Mouse (Mus musculus) liver, adult 2 months (tissue): ENCODE measurements at regions not wholly inside any gene's neighbourhood (a gene's known extent, or its start where the extent isn't known, plus 50 kb on each side); places are given as distances from the start of the nearest gene placed in this dataset.

ENCODE experiments used
- DNase-seq: peaks from one replicate; pipeline ENCODE4 v3.0.0-alpha.2; 2011; ENCODE audit warnings: low read depth, low spot score; ENCODE audit errors: extremely low read depth
- H3K27ac ChIP-seq: fragments of 200-500 bp; replicated peaks from 2 replicates; pipeline ENCODE4 v1.5.1; 2012; ENCODE audit warnings: low read depth, mild to moderate bottlenecking, control low read depth, inconsistent platforms, low read length; ENCODE audit not compliant: insufficient read depth
- H3K27me3 ChIP-seq: fragments of 200-500 bp; 2 replicates; pipeline ENCODE4 v1.6.1; 2012; ENCODE audit warnings: mild to moderate bottlenecking, moderate library complexity, low read length, inconsistent platforms; ENCODE audit not compliant: control insufficient read depth, insufficient read depth
- H3K36me3 ChIP-seq: fragments of 200-500 bp; 2 replicates; pipeline ENCODE4 v1.6.1; 2012; ENCODE audit warnings: low read length, inconsistent platforms; ENCODE audit not compliant: control insufficient read depth, insufficient read depth
- H3K4me1 ChIP-seq: fragments of 200-500 bp; 2 replicates; pipeline ENCODE4 v1.6.1; 2011; ENCODE audit warnings: low read length; ENCODE audit not compliant: control insufficient read depth, insufficient read depth
- H3K4me3 ChIP-seq: fragments of 200-500 bp; 2 replicates; pipeline ENCODE4 v1.5.1; 2011; ENCODE audit warnings: low read depth, mild to moderate bottlenecking, control low read depth, low read length, moderate library complexity; ENCODE audit not compliant: insufficient read depth
- H3K79me2 ChIP-seq: fragments of 200-500 bp; 2 replicates; pipeline ENCODE4 v1.6.1; 2012; ENCODE audit warnings: inconsistent platforms, mild to moderate bottlenecking, low read length, moderate library complexity; ENCODE audit not compliant: control insufficient read depth, insufficient read depth
- H3K9ac ChIP-seq: fragments of 200-500 bp; 2 replicates; pipeline ENCODE4 v1.6.1; 2012; ENCODE audit warnings: low read depth, mild to moderate bottlenecking, control low read depth, inconsistent platforms, low read length
- CTCF ChIP-seq: fragments of 200-500 bp; IDR thresholded peaks from 2 replicates; pipeline ENCODE4 v1.5.1; 2011; ENCODE audit warnings: low read depth, low read length, control low read depth
- POLR2A ChIP-seq: fragments of 200-500 bp; IDR thresholded peaks from 2 replicates; pipeline ENCODE4 v1.6.1; 2011; ENCODE audit warnings: low read length, control low read depth; ENCODE audit not compliant: insufficient read depth; ENCODE audit errors: extremely low read depth
- WGBS: fragments of 180-500 bp; shearing (Covaris S2); methylation state at CpG from one replicate; pipeline ENCODE4 v1.1.7; 2018; 5-methylcytosine and 5-hydroxymethylcytosine counted together

DNA sequence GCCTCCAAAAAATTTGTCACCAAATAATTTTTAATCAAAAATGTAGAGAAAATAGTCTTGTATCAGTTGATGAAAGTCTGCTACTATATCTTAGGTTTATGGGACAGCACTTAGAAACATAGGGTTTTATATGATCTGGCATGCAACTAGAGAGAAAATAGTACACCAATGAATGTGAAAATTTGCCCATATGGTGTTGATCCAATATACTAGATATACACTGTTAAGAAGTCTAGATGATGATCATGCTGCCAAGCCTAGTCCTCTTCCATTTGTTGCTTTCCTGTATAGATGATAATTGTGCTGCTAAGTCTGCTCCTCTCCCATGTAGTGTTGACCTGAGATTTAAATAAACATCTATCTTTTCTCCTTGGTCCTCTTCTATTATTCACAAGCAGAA, 481.9 kb downstream of the Cntn6 start:
- DNase-seq = no peak
- Histone ChIP-seq H3K27ac (no peak overlapping the region), H3K4me1 (no peaks in the 10 kb centered on the region), H3K9ac (no peak overlapping the region), H3K27me3 (no peaks in the 10 kb centered on the region), H3K79me2 (no peaks in the 10 kb centered on the region), H3K4me3 (no peak overlapping the region), H3K36me3 (no peaks in the 10 kb centered on the region)
- TF ChIP-seq POLR2A = no peak

DNA sequence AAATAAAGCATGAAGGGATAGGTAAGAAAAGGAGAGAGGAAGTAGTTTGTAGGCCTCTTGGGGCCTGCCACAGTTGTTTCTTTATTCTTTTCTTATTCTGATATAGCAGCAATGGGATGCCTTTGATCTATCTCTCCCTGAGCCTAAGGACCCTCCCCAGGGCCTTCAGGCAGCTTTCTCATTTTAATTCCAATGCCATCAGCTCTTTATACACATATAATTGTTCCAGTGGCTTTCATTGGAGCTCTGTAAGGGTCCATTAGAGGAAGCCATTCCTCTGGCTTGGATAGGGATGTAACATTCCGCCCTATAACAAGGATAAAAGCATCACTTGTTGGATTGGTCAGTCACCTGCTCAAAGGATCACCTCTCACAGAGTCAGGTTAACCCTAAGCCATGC, 491.6 kb downstream of the Cntn6 start:
- no peaks in the 10 kb centered on the region for H3K36me3 ChIP-seq
- H3K4me1 ChIP-seq = no peaks in the 10 kb centered on the region
- H3K27ac ChIP-seq = no peak overlapping the region
- TF ChIP-seq POLR2A (no peak), CTCF (no peak)
- no peak for DNase-seq
- no peaks in the 10 kb centered on the region for H3K27me3 ChIP-seq
- no peak overlapping the region for H3K4me3 ChIP-seq
- no peaks in the 10 kb centered on the region for H3K79me2 ChIP-seq
- no peak overlapping the region for H3K9ac ChIP-seq
- WGBS = 73% methylated on average over 1 of the region's 1 CpGs

DNA sequence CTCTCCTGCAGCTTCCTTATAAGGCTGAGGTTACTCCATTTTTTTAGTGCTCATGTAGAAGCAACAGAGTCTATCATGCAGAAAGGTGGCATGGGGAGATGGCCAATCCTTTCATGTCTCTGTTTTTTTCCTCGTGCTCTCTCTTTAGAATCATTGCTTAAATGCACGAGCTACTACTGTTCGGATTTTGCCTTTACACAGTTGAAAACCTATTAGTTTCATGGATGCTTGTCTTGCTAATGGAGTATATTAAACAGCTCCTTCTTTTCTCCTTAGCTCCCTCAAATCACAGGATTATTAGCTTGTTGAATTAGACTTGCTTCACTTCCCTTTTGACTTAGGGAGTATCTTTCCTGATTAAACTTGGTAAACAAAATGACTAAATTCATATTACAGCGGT, 497.3 kb downstream of the Cntn6 start:
- TF ChIP-seq POLR2A (no peak), CTCF (no peak)
- H3K4me1 ChIP-seq = no peaks in the 10 kb centered on the region
- no peaks in the 10 kb centered on the region for H3K27me3 ChIP-seq
- H3K27ac ChIP-seq = no peak overlapping the region
- no peaks in the 10 kb centered on the region for H3K36me3 ChIP-seq
- H3K79me2 ChIP-seq = no peaks in the 10 kb centered on the region
- DNase-seq = no peak
- no peak overlapping the region for H3K9ac ChIP-seq
- 69% methylated on average over 4 of the region's 4 CpGs for WGBS
- no peak overlapping the region for H3K4me3 ChIP-seq

DNA sequence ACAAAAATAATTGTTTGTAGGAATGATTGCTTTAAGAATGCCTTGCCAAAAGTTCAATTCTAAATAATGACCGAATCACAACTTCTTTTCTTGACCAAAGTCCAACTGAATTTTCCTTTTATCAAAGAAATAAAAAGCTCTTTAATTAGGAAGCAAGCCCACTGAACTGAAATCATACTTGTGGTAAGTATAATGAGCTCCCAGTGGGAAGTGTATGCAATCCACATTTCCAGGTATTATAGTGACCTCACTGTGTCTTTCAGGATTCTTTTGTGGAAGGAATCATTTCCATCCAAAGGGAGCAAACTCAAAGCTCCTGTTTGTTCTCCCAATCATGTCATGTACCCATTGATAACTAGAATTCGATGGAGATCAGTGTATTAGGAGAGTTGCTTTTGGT, 497.8 kb downstream of the Cntn6 start:
- WGBS = 63% methylated on average over 2 of the region's 2 CpGs
- H3K4me1 ChIP-seq = no peaks in the 10 kb centered on the region
- no peaks in the 10 kb centered on the region for H3K79me2 ChIP-seq
- H3K36me3 ChIP-seq = no peaks in the 10 kb centered on the region
- H3K27me3 ChIP-seq = no peaks in the 10 kb centered on the region
- DNase-seq = no peak
- TF ChIP-seq POLR2A (no peak), CTCF (no peak)
- H3K27ac ChIP-seq = no peak overlapping the region
- no peak overlapping the region for H3K4me3 ChIP-seq
- H3K9ac ChIP-seq = no peak overlapping the region

DNA sequence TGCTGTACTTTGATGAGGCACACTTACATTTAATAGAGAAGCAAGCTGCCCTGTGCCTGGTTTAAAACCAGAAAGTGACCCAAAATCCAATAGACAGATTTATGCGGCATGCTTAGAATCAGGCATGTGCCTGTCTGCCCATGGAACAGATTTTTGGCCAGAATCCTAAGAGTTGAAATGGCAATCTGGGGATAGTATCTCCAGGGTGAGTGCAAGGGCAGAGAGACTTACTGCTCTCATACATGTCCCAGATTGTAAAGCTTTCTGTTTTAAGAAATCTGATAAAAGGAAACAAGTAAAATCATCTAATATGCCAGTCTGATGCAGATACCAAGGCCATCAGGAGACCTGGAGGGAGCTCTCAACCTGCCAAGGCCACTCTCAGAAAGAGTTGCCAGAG, 507.0 kb downstream of the Cntn6 start:
- no peak overlapping the region for H3K27ac ChIP-seq
- H3K36me3 ChIP-seq = no peaks in the 10 kb centered on the region
- WGBS = 98% methylated on average over 1 of the region's 1 CpGs
- TF ChIP-seq CTCF = no peak
- no peak for TF ChIP-seq POLR2A
- H3K27me3 ChIP-seq = no peaks in the 10 kb centered on the region
- no peaks in the 10 kb centered on the region for H3K4me1 ChIP-seq
- no peak for DNase-seq
- H3K4me3 ChIP-seq = no peak overlapping the region
- H3K9ac ChIP-seq = no peak overlapping the region
- H3K79me2 ChIP-seq = no peaks in the 10 kb centered on the region

DNA sequence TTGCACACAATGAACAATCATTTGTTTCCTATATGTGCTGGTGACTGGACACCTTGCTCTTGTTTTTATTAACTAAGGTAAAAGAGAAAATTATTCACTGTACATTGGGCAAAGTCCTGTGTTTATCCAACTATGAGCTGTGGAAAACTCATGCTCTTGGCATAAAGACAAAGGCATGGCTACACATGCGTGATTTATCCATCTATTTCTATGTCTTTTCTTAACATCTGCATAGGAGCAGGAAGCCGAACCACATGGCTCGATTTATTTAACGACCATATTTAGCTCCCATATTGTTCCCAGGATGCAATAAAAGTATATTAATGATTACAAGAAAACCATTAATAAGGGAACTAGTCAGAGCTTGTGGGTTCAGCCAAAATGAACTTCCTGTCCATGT, 528.1 kb downstream of the Cntn6 start:
- TF ChIP-seq POLR2A (no peak), CTCF (no peak)
- Histone ChIP-seq H3K4me1 (no peaks in the 10 kb centered on the region), H3K27ac (no peak overlapping the region), H3K36me3 (no peaks in the 10 kb centered on the region), H3K9ac (no peak overlapping the region), H3K79me2 (no peaks in the 10 kb centered on the region), H3K27me3 (no peaks in the 10 kb centered on the region), H3K4me3 (no peak overlapping the region)
- DNase-seq = no peak
- WGBS = 76% methylated on average over 4 of the region's 4 CpGs
